15 mouse cellular contexts compared by ENCODE assay signal in genomic region chr1:155252631-155253121, GRCm38 (mm10). TPM values are rescaled to one million over a fixed set of nuclear protein-coding genes. Genes with fewer than 3 reads are reported as not detected.
DNase-seq lines count a peak whose midpoint lies in the region; ATAC-seq lines count a peak whose summit lies in the region.
"Had no signal": no experiment of that assay in that cellular context is flagged by ENCODE, and none has a peak within 500 bp of the region (broad histone marks: within the 10 kb centered on the region; RNA-seq: fewer than 3 reads in every experiment).

No protein-coding gene starts in this region.

- H3K27me3 ChIP-seq in megakaryocyte, embryonic 14.5 days (replicated peaks): peaks cover 51% of the 10 kb centered on the region
- no peaks in the 10 kb centered on the region for H3K27me3 ChIP-seq in kidney, embryonic 16.5 days (ENCODE audit: insufficient read depth, low read length)
- peaks cover 6% of the 10 kb centered on the region for H3K27me3 ChIP-seq in liver, embryonic 16.5 days (ENCODE audit: control insufficient read depth, insufficient read depth, low read depth, low read length)
- H3K27me3 ChIP-seq in embryonic facial prominence, embryonic 10.5 days (replicated peaks; ENCODE audit: low read depth, poor library complexity, severe bottlenecking): no peaks in the 10 kb centered on the region
- H3K27me3 ChIP-seq: hindbrain, embryonic 15.5 days; limb, embryonic 12.5 days; neural tube, embryonic 12.5 days; stomach, embryonic 15.5 days had no signal

- no peak overlapping the region for H3K4me2 ChIP-seq in kidney, embryonic 16.5 days (replicated peaks; ENCODE audit: low read depth, low read length)
- H3K4me2 ChIP-seq in liver, embryonic 16.5 days (ENCODE audit: low read depth, low read length): no peak overlapping the region
- H3K4me2 ChIP-seq: hindbrain, embryonic 15.5 days; limb, embryonic 12.5 days; neural tube, embryonic 12.5 days; stomach, embryonic 15.5 days had no signal

- H3K36me3 ChIP-seq in megakaryocyte, embryonic 14.5 days (replicated peaks; ENCODE audit: low read length): no peaks in the 10 kb centered on the region
- no peaks in the 10 kb centered on the region for H3K36me3 ChIP-seq in kidney, embryonic 16.5 days (ENCODE audit: insufficient read depth, low read length)
- no peaks in the 10 kb centered on the region for H3K36me3 ChIP-seq in liver, embryonic 16.5 days (ENCODE audit: control insufficient read depth, insufficient read depth)
- no peaks in the 10 kb centered on the region for H3K36me3 ChIP-seq in embryonic facial prominence, embryonic 10.5 days (replicated peaks)
- H3K36me3 ChIP-seq: forebrain, embryonic 10.5 days; hindbrain, embryonic 15.5 days; limb, embryonic 12.5 days; neural tube, embryonic 12.5 days; stomach, embryonic 15.5 days had no signal

- H3K4me3 ChIP-seq in megakaryocyte, embryonic 14.5 days (replicated peaks): peak overlapping the region; percentile 62
- H3K4me3 ChIP-seq in kidney, embryonic 16.5 days (ENCODE audit: low read length): no peak overlapping the region
- H3K4me3 ChIP-seq in liver, embryonic 16.5 days (ENCODE audit: low read depth, low read length): no peak overlapping the region
- no peak overlapping the region for H3K4me3 ChIP-seq in embryonic facial prominence, embryonic 10.5 days
- H3K4me3 ChIP-seq: forebrain, embryonic 10.5 days; hindbrain, embryonic 15.5 days; limb, embryonic 12.5 days; neural tube, embryonic 12.5 days; stomach, embryonic 15.5 days had no signal

- H3K9ac ChIP-seq in kidney, embryonic 16.5 days (replicated peaks; ENCODE audit: low read length): no peak overlapping the region
- H3K9ac ChIP-seq in liver, embryonic 16.5 days (ENCODE audit: low read depth, low read length): no peak overlapping the region
- H3K9ac ChIP-seq: hindbrain, embryonic 15.5 days; limb, embryonic 12.5 days; neural tube, embryonic 12.5 days; stomach, embryonic 15.5 days had no signal

- H3K4me1 ChIP-seq in megakaryocyte, embryonic 14.5 days: peaks cover 13% of the 10 kb centered on the region
- H3K4me1 ChIP-seq in kidney, embryonic 16.5 days (ENCODE audit: insufficient read depth, low read length): peaks cover 9% of the 10 kb centered on the region
- peaks cover 6% of the 10 kb centered on the region for H3K4me1 ChIP-seq in liver, embryonic 16.5 days (ENCODE audit: control insufficient read depth, low read depth, low read length)
- H3K4me1 ChIP-seq in embryonic facial prominence, embryonic 10.5 days: peaks cover 8% of the 10 kb centered on the region
- H3K4me1 ChIP-seq: hindbrain, embryonic 15.5 days; limb, embryonic 12.5 days; neural tube, embryonic 12.5 days; stomach, embryonic 15.5 days had no signal

- no peak for ATAC-seq in megakaryocyte, adult 5-6 weeks (ENCODE audit: poor library complexity, severe bottlenecking)
- ATAC-seq in erythroid progenitor cell, adult 5-6 weeks (replicated peaks; ENCODE audit: low FRiP score, poor library complexity, severe bottlenecking): 0 out of 2 replicates have a peak, but pooled peaks have one; percentile 42
- peak; percentile 47; the same call in 1 of the 2 replicates for ATAC-seq in kidney, embryonic 16.5 days (ENCODE audit: low FRiP score, low TSS enrichment)
- peak; percentile 47 for ATAC-seq in liver, embryonic 16.5 days (ENCODE audit: low read depth)
- no peak for ATAC-seq in erythroblast, adult 5-6 weeks (replicated peaks; ENCODE audit: low FRiP score, poor library complexity, severe bottlenecking)
- ATAC-seq: activated CD4-positive, CD25-positive, alpha-beta regulatory T cell, adult 4 months had no signal

- no peak overlapping the region for H3K27ac ChIP-seq in kidney, embryonic 16.5 days (ENCODE audit: low read length)
- H3K27ac ChIP-seq in liver, embryonic 16.5 days (ENCODE audit: low read length): no peak overlapping the region
- H3K27ac ChIP-seq in embryonic facial prominence, embryonic 10.5 days (replicated peaks): no peak overlapping the region
- H3K27ac ChIP-seq: forebrain, embryonic 10.5 days; hindbrain, embryonic 15.5 days; limb, embryonic 12.5 days; neural tube, embryonic 12.5 days; stomach, embryonic 15.5 days had no signal

- 23% methylated on average over 6 of the region's 6 CpGs for WGBS in kidney, embryonic 16.5 days
- WGBS in liver, embryonic 16.5 days (ENCODE audit: insufficient replicate concordance): 24% methylated on average over 6 of the region's 6 CpGs
- 49% methylated on average over 6 of the region's 6 CpGs for WGBS in embryonic facial prominence, embryonic 10.5 days

- H3K9me3 ChIP-seq in megakaryocyte, embryonic 14.5 days: no peaks in the 10 kb centered on the region
- no peaks in the 10 kb centered on the region for H3K9me3 ChIP-seq in kidney, embryonic 16.5 days (ENCODE audit: low read length)
- no peaks in the 10 kb centered on the region for H3K9me3 ChIP-seq in liver, embryonic 16.5 days (replicated peaks; ENCODE audit: control insufficient read depth, low read length)
- H3K9me3 ChIP-seq in embryonic facial prominence, embryonic 10.5 days: no peaks in the 10 kb centered on the region
- H3K9me3 ChIP-seq: forebrain, embryonic 10.5 days; hindbrain, embryonic 15.5 days; limb, embryonic 12.5 days; neural tube, embryonic 12.5 days; stomach, embryonic 15.5 days had no signal

- DNase-seq in embryonic facial prominence, embryonic 10.5 days (ENCODE audit: low spot score): no peak
- DNase-seq: embryo, embryonic 11 days; lung, postnatal 36 days had no signal

RNA-seq across cellular contexts. Expression of gene BC034090, which starts 8.4 kb away (rescaled TPM):
- polyA plus RNA-seq in megakaryocyte, embryonic 14.5 days (2012; ENCODE audit: insufficient read depth, low replicate concordance): 3.3 and 4.7 TPM in 2 replicates
- total RNA-seq in megakaryocyte, adult 5-6 weeks (2015): not detected in 2 replicates
- 0.45 TPM in 1 of 2 replicates, not detected in the other for total RNA-seq in megakaryocyte, adult 5-6 weeks (2017)
- not detected in 2 replicates for total RNA-seq in erythroid progenitor cell, adult 5-6 weeks (2015; ENCODE audit: low replicate concordance)
- not detected in 2 replicates for total RNA-seq in erythroid progenitor cell, adult 5-6 weeks (2017; ENCODE audit: low replicate concordance)
- polyA plus RNA-seq in kidney, embryonic 16.5 days (2015; fragmentation: Nextera tagmentation; extraction: Ambion mirVana): 8.2 and 9.1 TPM in 2 replicates
- polyA plus RNA-seq in liver, embryonic 16.5 days (2015; fragmentation: Nextera tagmentation; extraction: Ambion mirVana): 0.12 and 0.33 TPM in 2 replicates
- 5.3 and 5.7 TPM in 2 replicates for polyA plus RNA-seq in embryonic facial prominence, embryonic 10.5 days (2016; fragmentation: Nextera tagmentation; extraction: Ambion mirVana)
- total RNA-seq in erythroblast, adult 5-6 weeks (2015; ENCODE audit: low replicate concordance): not detected in 2 replicates
- not detected in 2 replicates for total RNA-seq in erythroblast, adult 5-6 weeks (2017; ENCODE audit: low replicate concordance)

Comparison
In these comparisons a context has a peak if more than half of its experiments do, and no peak if none do; other contexts are left out.
1. ATAC-seq: peak in erythroid progenitor cell, adult 5-6 weeks (single experiment), kidney, embryonic 16.5 days (single experiment) and liver, embryonic 16.5 days (single experiment); none in megakaryocyte, adult 5-6 weeks (single experiment) and erythroblast, adult 5-6 weeks (single experiment).